12 mouse cellular contexts compared by ENCODE assay signal in genomic region chr14:49027779-49028368, GRCm38 (mm10). TPM values are rescaled to one million over a fixed set of nuclear protein-coding genes. Genes with fewer than 3 reads are reported as not detected.
A peak's percentile ranks its signal among the peaks of the same experiment; 100 is the strongest.
DNase-seq lines count a peak whose midpoint lies in the region; ATAC-seq and TF ChIP-seq lines count a peak whose summit lies in the region.
"Had no signal": no experiment of that assay in that cellular context is flagged by ENCODE, and none has a peak within 500 bp of the region (broad histone marks: within the 10 kb centered on the region; RNA-seq: fewer than 3 reads in every experiment).

No protein-coding gene starts in this region.

- no peak for ATAC-seq in midbrain, embryonic 11.5 days (ENCODE audit: low FRiP score)
- no peak for ATAC-seq in midbrain, embryonic 16.5 days
- ATAC-seq in embryonic facial prominence, embryonic 14.5 days (ENCODE audit: low read depth) = no peak
- ATAC-seq in stomach, postnatal 0 days (ENCODE audit: low FRiP score, low TSS enrichment) = no peak

- no peaks in the 10 kb centered on the region for H3K9me3 ChIP-seq in midbrain, embryonic 11.5 days (ENCODE audit: control insufficient read depth, low read length)
- no peaks in the 10 kb centered on the region for H3K9me3 ChIP-seq in midbrain, embryonic 16.5 days (replicated peaks; ENCODE audit: control insufficient read depth, low read length, poor library complexity, severe bottlenecking)
- H3K9me3 ChIP-seq in embryonic facial prominence, embryonic 14.5 days (ENCODE audit: control insufficient read depth, low read length) = 0 out of 2 replicates have a peak, but pooled peaks cover 4% of the 10 kb centered on the region
- H3K9me3 ChIP-seq in stomach, postnatal 0 days (ENCODE audit: control insufficient read depth, low read length) = no peaks in the 10 kb centered on the region

- H3K9ac ChIP-seq in midbrain, embryonic 11.5 days (ENCODE audit: low read length) = no peak overlapping the region
- H3K9ac ChIP-seq in midbrain, embryonic 16.5 days (ENCODE audit: low read depth, low read length) = no peak overlapping the region
- no peak overlapping the region for H3K9ac ChIP-seq in embryonic facial prominence, embryonic 14.5 days (ENCODE audit: low read depth, low read length)
- H3K9ac ChIP-seq in stomach, postnatal 0 days (ENCODE audit: low read length) = no peak overlapping the region

- no peak overlapping the region for H3K27ac ChIP-seq in gastrocnemius, adult 2 months
- no peak overlapping the region for H3K27ac ChIP-seq in midbrain, embryonic 11.5 days (ENCODE audit: low read depth, low read length)
- H3K27ac ChIP-seq in midbrain, embryonic 16.5 days (ENCODE audit: low read length) = no peak overlapping the region
- no peak overlapping the region for H3K27ac ChIP-seq in embryonic facial prominence, embryonic 14.5 days (replicated peaks; ENCODE audit: low read depth, low read length)
- H3K27ac ChIP-seq in stomach, postnatal 0 days (replicated peaks) = no peak overlapping the region

- peaks cover 6% of the 10 kb centered on the region for H3K36me3 ChIP-seq in midbrain, embryonic 11.5 days (ENCODE audit: control insufficient read depth, insufficient read depth, low read length)
- H3K36me3 ChIP-seq in midbrain, embryonic 16.5 days (ENCODE audit: control insufficient read depth, insufficient read depth, low read length) = peaks cover 11% of the 10 kb centered on the region
- peaks cover 27% of the 10 kb centered on the region for H3K36me3 ChIP-seq in embryonic facial prominence, embryonic 14.5 days (ENCODE audit: control insufficient read depth, insufficient read depth, low read length)
- no peaks in the 10 kb centered on the region for H3K36me3 ChIP-seq in stomach, postnatal 0 days (ENCODE audit: control insufficient read depth, insufficient read depth, low read length)

- H3K4me2 ChIP-seq in midbrain, embryonic 11.5 days = no peak overlapping the region
- no peak overlapping the region for H3K4me2 ChIP-seq in midbrain, embryonic 16.5 days (ENCODE audit: low read length)
- no peak overlapping the region for H3K4me2 ChIP-seq in embryonic facial prominence, embryonic 14.5 days (ENCODE audit: low read depth, low read length)
- no peak overlapping the region for H3K4me2 ChIP-seq in stomach, postnatal 0 days (replicated peaks; ENCODE audit: low read depth)

- intact Hi-C loops in gastrocnemius, adult 2 months (cut with DNase I) = no loop called here

- peak; percentile 35; the same call in 1 of the 2 replicates for TF ChIP-seq CTCF in gastrocnemius, adult 2 months (IDR thresholded peaks at IDR 0.05)
- peak; percentile 51 for TF ChIP-seq CTCF in stomach, postnatal 0 days (IDR thresholded peaks at IDR 0.05; ENCODE audit: low read depth)

- no peaks in the 10 kb centered on the region for H3K27me3 ChIP-seq in midbrain, embryonic 11.5 days (ENCODE audit: control insufficient read depth, insufficient read depth, low read length)
- no peaks in the 10 kb centered on the region for H3K27me3 ChIP-seq in midbrain, embryonic 16.5 days (ENCODE audit: control insufficient read depth, insufficient read depth, low read depth, low read length)
- H3K27me3 ChIP-seq in embryonic facial prominence, embryonic 14.5 days (replicated peaks; ENCODE audit: control insufficient read depth, insufficient read depth, low read length) = no peaks in the 10 kb centered on the region
- H3K27me3 ChIP-seq in stomach, postnatal 0 days (ENCODE audit: control insufficient read depth, insufficient read depth, low read length) = no peaks in the 10 kb centered on the region

- WGBS in midbrain, embryonic 11.5 days = 75% methylated on average over 3 of the region's 3 CpGs
- 67% methylated on average over 3 of the region's 3 CpGs for WGBS in midbrain, embryonic 16.5 days
- 86% methylated on average over 3 of the region's 3 CpGs for WGBS in embryonic facial prominence, embryonic 14.5 days
- WGBS in stomach, postnatal 0 days = 78% methylated on average over 3 of the region's 3 CpGs

- no peak for TF ChIP-seq EP300 in stomach, postnatal 0 days (optimal IDR thresholded peaks at IDR 0.05)

- DNase-seq in gastrocnemius, adult 2 months = no peak
- no peak for DNase-seq in gastrocnemius, adult 8-10 months (ENCODE audit: low spot score in 2 of 2)
- peak; percentile 78 for DNase-seq in midbrain, embryonic 11.5 days (ENCODE audit: low spot score, missing footprints)
- peak; percentile 11 for DNase-seq in embryonic facial prominence, embryonic 14.5 days (ENCODE audit: low spot score)
- no peak for DNase-seq in stomach, postnatal 0 days (ENCODE audit: low spot score)
- DNase-seq in yolk sac, embryonic 10.5 days (ENCODE audit: low spot score) = no peak
- DNase-seq in thymus, postnatal 25 days = no peak
- DNase-seq: adrenal gland, postnatal 14 days; cerebellum, adult 2 months; heart, adult 11 months; right cerebral cortex, postnatal 25 days had no signal

- H3K4me3 ChIP-seq in gastrocnemius, adult 2 months = no peak overlapping the region
- no peak overlapping the region for H3K4me3 ChIP-seq in midbrain, embryonic 11.5 days (ENCODE audit: low read depth, low read length)
- no peak overlapping the region for H3K4me3 ChIP-seq in midbrain, embryonic 16.5 days (ENCODE audit: low read depth, low read length)
- H3K4me3 ChIP-seq in embryonic facial prominence, embryonic 14.5 days (ENCODE audit: low read depth, low read length) = no peak overlapping the region
- no peak overlapping the region for H3K4me3 ChIP-seq in stomach, postnatal 0 days (ENCODE audit: low read depth, low read length)

- H3K4me1 ChIP-seq in midbrain, embryonic 11.5 days (ENCODE audit: control insufficient read depth, insufficient read depth, low read length) = no peaks in the 10 kb centered on the region
- H3K4me1 ChIP-seq in midbrain, embryonic 16.5 days (ENCODE audit: control insufficient read depth, insufficient read depth, low read length) = no peaks in the 10 kb centered on the region
- no peaks in the 10 kb centered on the region for H3K4me1 ChIP-seq in embryonic facial prominence, embryonic 14.5 days (ENCODE audit: control insufficient read depth, insufficient read depth, low read length)
- no peaks in the 10 kb centered on the region for H3K4me1 ChIP-seq in stomach, postnatal 0 days (replicated peaks; ENCODE audit: control insufficient read depth, insufficient read depth)

RNA-seq across cellular contexts. Expression of gene Ap5m1, which starts 38.0 kb away (rescaled TPM):
- total RNA-seq in gastrocnemius, adult 2 months (2021) = 10 to 100 TPM; 10.5 to 10.9 TPM
- 1 to 10 TPM; 8.4 to 9.9 (median 9.3) TPM for total RNA-seq in gastrocnemius, adult 8-10 months (2022)
- polyA plus RNA-seq in midbrain, embryonic 11.5 days (2014; fragmentation: Nextera tagmentation; extraction: Ambion mirVana) = 40.0 and 41.1 TPM in 2 replicates
- polyA plus RNA-seq in midbrain, embryonic 16.5 days (2015; fragmentation: Nextera tagmentation; extraction: Ambion mirVana) = 20.8 and 22.0 TPM in 2 replicates
- 18.5 and 25.3 TPM in 2 replicates for polyA plus RNA-seq in embryonic facial prominence, embryonic 14.5 days (2014; fragmentation: Nextera tagmentation; extraction: Ambion mirVana)
- 13.2 and 13.9 TPM in 2 replicates for polyA plus RNA-seq in stomach, postnatal 0 days (2015; fragmentation: Nextera tagmentation; extraction: Ambion mirVana)

RNA-seq across cellular contexts. Expression of gene Exoc5, which starts 38.6 kb away (rescaled TPM):
- 10 to 100 TPM; 19.1 to 21.4 TPM for total RNA-seq in gastrocnemius, adult 2 months (2021)
- 10 to 100 TPM; 17.0 to 21.9 (median 19.7) TPM for total RNA-seq in gastrocnemius, adult 8-10 months (2022)
- polyA plus RNA-seq in midbrain, embryonic 11.5 days (2014; fragmentation: Nextera tagmentation; extraction: Ambion mirVana) = 112 and 134 TPM in 2 replicates
- 66.8 and 75.8 TPM in 2 replicates for polyA plus RNA-seq in midbrain, embryonic 16.5 days (2015; fragmentation: Nextera tagmentation; extraction: Ambion mirVana)
- polyA plus RNA-seq in embryonic facial prominence, embryonic 14.5 days (2014; fragmentation: Nextera tagmentation; extraction: Ambion mirVana) = 48.6 and 57.2 TPM in 2 replicates
- 24.1 and 24.7 TPM in 2 replicates for polyA plus RNA-seq in stomach, postnatal 0 days (2015; fragmentation: Nextera tagmentation; extraction: Ambion mirVana)

Comparison
In these comparisons a context has a peak if more than half of its experiments do, and no peak if none do; other contexts are left out.
1. DNase-seq: peak in midbrain, embryonic 11.5 days (single experiment) and embryonic facial prominence, embryonic 14.5 days (single experiment); none in gastrocnemius, adult 2 months (single experiment), gastrocnemius, adult 8-10 months (0 of 2), stomach, postnatal 0 days (single experiment), yolk sac, embryonic 10.5 days (single experiment) and thymus, postnatal 25 days (single experiment).